Mouse (Mus musculus) MEL (cell line): ENCODE results near the gene Man1b1. TPM values are rescaled to one million over a fixed set of nuclear protein-coding genes. Genes with fewer than 3 reads are reported as not detected.

Experiments used
- DNase-seq: peaks from one replicate; pipeline ENCODE4 v3.0.0; 2011; ENCODE audit warnings: low read depth, low spot score
- H3K27ac ChIP-seq: 2 replicates; pipeline ENCODE4 v1.5.1; 2012; ENCODE audit warnings: low read depth, mild to moderate bottlenecking, control low read depth, low read length, moderate library complexity; ENCODE audit not compliant: control insufficient read depth
- H3K27me3 ChIP-seq, 2 experiments: fragments of 150-350 bp in 1 of 2; sonication (generic) in 1 of 2; 2 replicates each; pipeline ENCODE4 v1.6.1; 2012; ENCODE audit warnings: low read length in 2 of 2, mild to moderate bottlenecking in 2 of 2, improper control_type of control experiment in 1 of 2, moderate library complexity in 1 of 2; ENCODE audit not compliant: insufficient read depth in 2 of 2, control insufficient read depth in 1 of 2
- H3K36me3 ChIP-seq, 2 experiments: 2 replicates each; pipeline ENCODE4 v1.6.1; 2012 to 2014; ENCODE audit warnings: low read length in 2 of 2, improper control_type of control experiment in 1 of 2, inconsistent platforms in 1 of 2, mild to moderate bottlenecking in 1 of 2; ENCODE audit not compliant: insufficient read depth in 2 of 2, control insufficient read depth in 1 of 2
- H3K4me1 ChIP-seq, 2 experiments: fragments of 150-350 bp in 1 of 2; sonication (generic) in 1 of 2; 2 replicates each; pipeline ENCODE4 v1.6.1; 2012; ENCODE audit warnings: low read length in 2 of 2, improper control_type of control experiment in 1 of 2, mild to moderate bottlenecking in 1 of 2; ENCODE audit not compliant: insufficient read depth in 2 of 2, control insufficient read depth in 1 of 2
- H3K4me3 ChIP-seq, 2 experiments: fragments of 150-350 bp in 1 of 2; sonication (generic) in 1 of 2; 2 replicates each; pipeline ENCODE4 v1.5.1; 2012; ENCODE audit warnings: low read depth in 2 of 2, low read length in 2 of 2, mild to moderate bottlenecking in 2 of 2, moderate library complexity in 2 of 2, control low read depth in 1 of 2, improper control_type of control experiment in 1 of 2; ENCODE audit not compliant: control insufficient read depth in 1 of 2, insufficient read depth in 1 of 2
- H3K79me2 ChIP-seq: 2 replicates; pipeline ENCODE4 v1.6.1; 2012; ENCODE audit warnings: mild to moderate bottlenecking, low read length, moderate library complexity; ENCODE audit not compliant: control insufficient read depth, poor library complexity, insufficient read depth
- H3K9ac ChIP-seq: 2 replicates; pipeline ENCODE4 v1.6.1; 2012; ENCODE audit warnings: low read depth, mild to moderate bottlenecking, control low read depth, low read length, moderate library complexity; ENCODE audit not compliant: control insufficient read depth, poor library complexity, severe bottlenecking
- H3K9me3 ChIP-seq: fragments of 150-350 bp; sonication (generic); replicated peaks from 2 replicates; pipeline ENCODE4 v1.6.1; 2012; ENCODE audit warnings: mild to moderate bottlenecking, low read length, improper control_type of control experiment, moderate library complexity; ENCODE audit not compliant: insufficient read depth
- BHLHE40 ChIP-seq: IDR thresholded peaks from 2 replicates; pipeline ENCODE4 v1.6.1; 2012; ENCODE audit warnings: low read depth, mild to moderate bottlenecking, inconsistent platforms, low read length, improper control_type of control experiment, borderline replicate concordance
- CTCF ChIP-seq, 3 experiments: IDR thresholded peaks in 2 of 3; conservative IDR thresholded peaks in 1 of 3; 2 replicates each; pipeline ENCODE4 v1.5.1; 2011 to 2012; ENCODE audit warnings: low read length in 3 of 3, low read depth in 2 of 3, mild to moderate bottlenecking in 2 of 3, improper control_type of control experiment in 1 of 3, inconsistent platforms in 1 of 3, mixed read lengths in 1 of 3, moderate library complexity in 1 of 3; ENCODE audit not compliant: control insufficient read depth in 1 of 3, insufficient read depth in 1 of 3, poor library complexity in 1 of 3, severe bottlenecking in 1 of 3
- E2F4 ChIP-seq: IDR thresholded peaks from 2 replicates; pipeline ENCODE4 v1.6.1; 2011; ENCODE audit warnings: low read depth, low read length, improper control_type of control experiment, borderline replicate concordance
- EP300 ChIP-seq, 2 experiments: IDR thresholded peaks; 2 replicates each; pipeline ENCODE4 v1.6.1; 2011; ENCODE audit warnings: improper control_type of control experiment in 2 of 2, low read length in 2 of 2, low read depth in 1 of 2, mild to moderate bottlenecking in 1 of 2
- HCFC1 ChIP-seq: IDR thresholded peaks from 2 replicates; pipeline ENCODE4 v1.6.1; 2012; ENCODE audit warnings: low read depth, mild to moderate bottlenecking, inconsistent platforms, low read length, improper control_type of control experiment, moderate library complexity
- KAT2A ChIP-seq: conservative IDR thresholded peaks from 2 replicates; pipeline ENCODE4 v1.6.1; 2012; ENCODE audit warnings: low read depth, low read length, improper control_type of control experiment, inconsistent platforms
- MAFK ChIP-seq: IDR thresholded peaks from 2 replicates; pipeline ENCODE4 v1.6.1; 2011; ENCODE audit warnings: low read depth, mild to moderate bottlenecking, low read length, improper control_type of control experiment, borderline replicate concordance
- MAX ChIP-seq: IDR thresholded peaks from 2 replicates; pipeline ENCODE4 v1.6.1; 2011; ENCODE audit warnings: low read length, improper control_type of control experiment
- MXI1 ChIP-seq: IDR thresholded peaks from 2 replicates; pipeline ENCODE4 v1.6.1; 2011; ENCODE audit warnings: mild to moderate bottlenecking, low read depth, low read length, improper control_type of control experiment
- MYB ChIP-seq: IDR thresholded peaks from 2 replicates; pipeline ENCODE4 v1.6.1; 2011; ENCODE audit warnings: mild to moderate bottlenecking, low read depth, low read length, improper control_type of control experiment
- NELFE ChIP-seq: IDR thresholded peaks from 2 replicates; pipeline ENCODE4 v1.6.1; 2011; ENCODE audit warnings: low read depth, low read length, improper control_type of control experiment
- NRF1 ChIP-seq: IDR thresholded peaks from 2 replicates; pipeline ENCODE4 v1.6.1; 2014; ENCODE audit warnings: low read depth, mild to moderate bottlenecking, inconsistent platforms, low read length, improper control_type of control experiment, moderate library complexity; ENCODE audit not compliant: poor library complexity, insufficient read depth, severe bottlenecking
- POLR2A ChIP-seq, 2 experiments: IDR thresholded peaks; 2 replicates each; pipeline ENCODE4 v1.6.1; 2011 to 2012; ENCODE audit warnings: low read length in 2 of 2, mild to moderate bottlenecking in 2 of 2, control low read depth in 1 of 2, improper control_type of control experiment in 1 of 2, low read depth in 1 of 2, moderate library complexity in 1 of 2; ENCODE audit not compliant: control insufficient read depth in 1 of 2, insufficient read depth in 1 of 2, poor library complexity in 1 of 2
- POLR2AphosphoS2 ChIP-seq: IDR thresholded peaks from 2 replicates; pipeline ENCODE4 v1.6.1; 2011; ENCODE audit warnings: low read length, improper control_type of control experiment
- POLR2AphosphoS5 ChIP-seq: IDR thresholded peaks from 2 replicates; pipeline ENCODE4 v1.6.1; 2012; ENCODE audit warnings: low read depth, borderline replicate concordance, mild to moderate bottlenecking, inconsistent platforms, low read length, moderate library complexity, mixed read lengths
- RCOR1 ChIP-seq: IDR thresholded peaks from 2 replicates; pipeline ENCODE4 v1.6.1; 2012; ENCODE audit warnings: low read depth, mild to moderate bottlenecking, inconsistent platforms, low read length, improper control_type of control experiment
- SIN3A ChIP-seq: IDR thresholded peaks from 2 replicates; pipeline ENCODE4 v1.6.1; 2012; ENCODE audit warnings: low read length, improper control_type of control experiment, inconsistent platforms
- SMC3 ChIP-seq: IDR thresholded peaks from 2 replicates; pipeline ENCODE4 v1.6.1; 2011; ENCODE audit warnings: low read depth, low read length, improper control_type of control experiment
- TAL1 ChIP-seq: IDR thresholded peaks from 2 replicates; pipeline ENCODE4 v1.6.1; 2012; ENCODE audit warnings: mild to moderate bottlenecking, inconsistent platforms, low read length, moderate library complexity, mixed read lengths
- USF2 ChIP-seq, 2 experiments: IDR thresholded peaks; 2 replicates each; pipeline ENCODE4 v1.6.1; 2011 to 2012; ENCODE audit warnings: improper control_type of control experiment in 2 of 2, low read length in 2 of 2, borderline replicate concordance in 1 of 2, inconsistent platforms in 1 of 2, low read depth in 1 of 2, mild to moderate bottlenecking in 1 of 2; ENCODE audit not compliant: insufficient read depth in 1 of 2
- ZC3H11A ChIP-seq: IDR thresholded peaks from 2 replicates; pipeline ENCODE4 v1.6.1; 2012; ENCODE audit warnings: low read depth, mild to moderate bottlenecking, inconsistent platforms, low read length, improper control_type of control experiment
- ZMIZ1 ChIP-seq: IDR thresholded peaks from 2 replicates; pipeline ENCODE4 v1.6.1; 2012; ENCODE audit warnings: low read depth, mild to moderate bottlenecking, inconsistent platforms, low read length, improper control_type of control experiment, moderate library complexity
- ZNF384 ChIP-seq: IDR thresholded peaks from 2 replicates; pipeline ENCODE4 v1.6.1; 2012; ENCODE audit warnings: low read depth, mild to moderate bottlenecking, inconsistent platforms, low read length, improper control_type of control experiment
- polyA plus RNA-seq, 2 experiments: library from polyadenylated mRNA; stranded (reverse) in 1 of 2; unstranded in 1 of 2; fragments of >175 nt in 1 of 2; fragments of >200 nt in 1 of 2; gene quantifications; 2 replicates each; pipeline versions ENCODE4 v1.2.1 to v1.2.4; 2012; ENCODE audit warnings: low replicate concordance in 2 of 2, low read depth in 1 of 2; ENCODE audit not compliant: insufficient read length in 2 of 2, insufficient read depth in 1 of 2, missing spikeins in 1 of 2
- total RNA-seq: library from RNA; depleted of rRNA; stranded (reverse); fragments of 300-350 nt; gene quantifications from 2 replicates; pipeline ENCODE4 v1.2.3, GENCODE M21; 2012

Gene Man1b1
- total and polyA plus RNA-seq, 3 experiments = 49.6 to 50.1 TPM; not detected in 1

GRCm38 (mm10) chr2:25298046-25298445 is 34.1 kb upstream of the Man1b1 start (continued):
- no peak for TF ChIP-seq SIN3A

GRCm38 (mm10) chr2:25303452-25303851 is 28.7 kb upstream of the Man1b1 start:
- Histone ChIP-seq H3K9ac (no peak overlapping the region), H3K4me1 (peaks cover 0 to 8% of the 10 kb centered on the region in 2 experiments; a peak in 2 of 4 replicates), H3K79me2 (no peaks in the 10 kb centered on the region), H3K36me3 (peaks cover 0 to 3% of the 10 kb centered on the region in 2 experiments; a peak in 1 of 4 replicates), H3K4me3 (no peak overlapping the region), H3K27me3 (peaks cover 0 to 2% of the 10 kb centered on the region in 2 experiments; a peak in 2 of 4 replicates), H3K9me3 (no peaks in the 10 kb centered on the region), H3K27ac (no peak overlapping the region)
- DNase-seq = no peak
- TF ChIP-seq CTCF (IDR thresholded peaks at IDR 0.05 in 2 of 3, conservative IDR thresholded peaks at IDR 0.05 in 1 of 3; ENCODE audit: control insufficient read depth in 1 of 3, insufficient read depth in 1 of 3, low read depth in 2 of 3, low read length in 3 of 3, poor library complexity in 1 of 3, severe bottlenecking in 1 of 3) = no peak
- no peak for TF ChIP-seq MAFK
- TF ChIP-seq RCOR1 = no peak
- no peak for TF ChIP-seq BHLHE40
- TF ChIP-seq ZC3H11A = no peak
- TF ChIP-seq SIN3A = no peak

GRCm38 (mm10) chr2:25303931-25304656 is 28.0 kb upstream of the Man1b1 start:
- Histone ChIP-seq H3K4me3 (no peak overlapping the region), H3K79me2 (no peaks in the 10 kb centered on the region)

More at GRCm38 (mm10) chr2:25303931-25304656, 28.0 kb upstream of the Man1b1 start:
- Histone ChIP-seq H3K27ac (no peak overlapping the region), H3K9ac (no peak overlapping the region), H3K9me3 (no peaks in the 10 kb centered on the region), H3K4me1 (peaks cover 0 to 8% of the 10 kb centered on the region in 2 experiments; a peak in 2 of 4 replicates), H3K36me3 (peaks cover 0 to 3% of the 10 kb centered on the region in 2 experiments; a peak in 1 of 4 replicates), H3K27me3 (peaks cover 0 to 2% of the 10 kb centered on the region in 2 experiments; a peak in 1 of 4 replicates)
- DNase-seq = peak; percentile 29
- TF ChIP-seq POLR2AphosphoS2 = no peak
- no peak for TF ChIP-seq ZMIZ1
- no peak for TF ChIP-seq E2F4
- TF ChIP-seq MAFK = no peak
- no peak for TF ChIP-seq TAL1
- TF ChIP-seq ZNF384 = no peak
- no peak for TF ChIP-seq MAX
- no peak for TF ChIP-seq POLR2AphosphoS5
- TF ChIP-seq MXI1 = no peak
- no peak for TF ChIP-seq HCFC1
- no peak for TF ChIP-seq MYB
- TF ChIP-seq NELFE = no peak
- no peak for TF ChIP-seq EP300 (IDR thresholded peaks at IDR 0.05; ENCODE audit: low read depth in 1 of 2, low read length in 2 of 2)
- TF ChIP-seq SIN3A = no peak
- no peak for TF ChIP-seq NRF1
- no peak for TF ChIP-seq POLR2A (IDR thresholded peaks at IDR 0.05; ENCODE audit: control insufficient read depth in 1 of 2, insufficient read depth in 1 of 2, low read depth in 1 of 2, low read length in 2 of 2, poor library complexity in 1 of 2)
- TF ChIP-seq USF2 (IDR thresholded peaks at IDR 0.05; ENCODE audit: borderline replicate concordance in 1 of 2, insufficient read depth in 1 of 2, low read depth in 1 of 2, low read length in 2 of 2) = no peak
- no peak for TF ChIP-seq SMC3
- TF ChIP-seq KAT2A = no peak
- no peak for TF ChIP-seq RCOR1
